Mouse (Mus musculus) CD8-positive naive resting alpha-beta T cell, adult 2 months (primary cell): ENCODE data around the gene Brca1.
"Not testable (repeated sequence)": the region's sequence is repeated elsewhere in the genome, so short reads cannot be mapped to it uniquely, and the experiment has no call there.

Experiments
- DNase-seq, 2 experiments: peaks; one replicate each; pipeline ENCODE4 v3.0.0; 2022; ENCODE audit warnings: low read depth in 2 of 2, low spot score in 2 of 2

Gene Brca1

DNA sequence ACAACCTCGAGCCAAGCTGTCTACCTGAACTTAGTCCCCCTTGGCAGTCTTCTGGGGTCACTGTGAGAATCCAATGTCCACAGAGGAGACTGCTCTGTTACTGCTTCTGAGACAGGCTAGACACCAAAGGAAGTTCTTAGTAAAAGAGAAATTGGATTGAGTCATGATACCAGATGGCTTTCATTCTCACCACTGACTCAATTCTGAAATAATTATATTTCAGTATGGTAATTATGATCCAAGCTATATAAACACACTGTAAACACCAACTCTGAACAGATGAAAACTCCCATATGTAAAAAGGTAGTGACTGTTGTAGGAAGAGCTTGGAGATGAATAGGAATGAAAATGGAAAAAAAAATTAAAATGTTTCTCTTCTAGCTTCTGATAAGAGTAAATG is 7.6 kb downstream of the Brca1 start:
- DNase-seq, result no peak

DNA sequence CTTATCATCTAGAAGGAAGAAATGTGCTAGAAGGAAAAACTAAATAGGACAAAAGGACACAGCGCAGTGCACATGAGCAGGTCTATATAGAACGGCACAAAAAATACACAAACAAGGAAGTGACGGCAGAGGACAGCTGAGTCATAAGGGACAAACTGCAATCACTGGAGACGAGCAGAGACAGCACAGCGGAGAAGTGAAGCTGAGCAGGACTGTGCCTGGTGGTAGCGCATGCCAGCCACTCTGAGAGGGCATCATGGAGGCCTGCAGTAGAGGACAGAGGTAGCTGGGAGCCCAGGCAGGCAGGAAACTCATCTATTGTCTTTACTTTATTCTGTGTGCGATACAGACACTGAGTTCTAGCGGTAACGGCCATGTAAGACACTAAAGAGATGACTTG is 8.2 kb downstream of the Brca1 start:
- DNase-seq, result no peak

DNA sequence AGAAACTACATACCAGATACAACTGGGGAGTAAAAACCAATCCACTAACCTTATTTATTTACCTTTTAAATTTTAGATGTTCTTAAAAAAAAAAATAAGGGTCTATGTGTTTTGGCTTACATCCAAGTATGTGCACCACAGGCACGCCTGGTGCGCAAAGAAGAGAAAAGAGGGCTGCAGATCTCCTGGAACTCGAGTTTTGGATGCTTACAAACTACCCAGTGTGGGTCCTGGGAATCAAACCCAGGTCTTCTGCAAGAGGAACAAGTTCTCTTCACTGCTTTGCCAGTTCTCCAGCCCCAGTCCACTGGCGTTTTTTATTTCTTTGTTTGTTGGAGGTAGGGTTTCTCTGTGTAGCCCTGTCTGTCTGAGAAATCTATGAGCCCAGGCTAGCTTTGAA is 25.1 kb downstream of the Brca1 start:
- DNase-seq, result no peak

DNA sequence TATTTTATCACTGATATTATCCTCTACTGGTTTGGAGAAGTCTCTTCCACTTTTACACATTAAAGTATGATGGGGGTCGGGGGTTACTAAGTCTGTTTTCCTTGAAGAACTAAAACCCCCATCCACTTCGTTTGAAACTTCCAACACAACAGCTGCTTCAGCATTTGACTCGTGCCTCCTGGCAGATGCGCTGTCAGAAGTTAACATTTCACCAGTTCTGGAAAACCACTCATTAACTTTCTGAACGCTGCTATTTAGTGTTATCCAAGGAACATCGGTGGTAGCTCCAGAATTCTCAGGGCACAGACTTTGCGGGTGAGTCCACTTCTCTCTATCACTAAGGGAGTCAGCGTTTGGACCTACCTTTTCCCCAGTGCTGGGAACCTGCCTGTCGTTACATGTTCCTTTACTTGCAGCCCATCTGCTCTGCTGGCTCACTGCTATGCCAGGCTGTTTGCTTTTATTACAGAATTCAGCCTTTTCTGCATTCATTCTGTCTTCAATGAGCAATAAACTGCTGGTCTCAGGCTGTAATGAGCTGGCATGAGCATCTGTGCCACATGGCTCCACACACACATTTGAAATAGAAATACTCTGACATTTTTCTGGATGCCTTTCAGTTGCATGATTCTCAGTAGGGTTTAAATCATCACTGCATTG is 25.7 kb downstream of the Brca1 start:
- DNase-seq, result no peak

DNA sequence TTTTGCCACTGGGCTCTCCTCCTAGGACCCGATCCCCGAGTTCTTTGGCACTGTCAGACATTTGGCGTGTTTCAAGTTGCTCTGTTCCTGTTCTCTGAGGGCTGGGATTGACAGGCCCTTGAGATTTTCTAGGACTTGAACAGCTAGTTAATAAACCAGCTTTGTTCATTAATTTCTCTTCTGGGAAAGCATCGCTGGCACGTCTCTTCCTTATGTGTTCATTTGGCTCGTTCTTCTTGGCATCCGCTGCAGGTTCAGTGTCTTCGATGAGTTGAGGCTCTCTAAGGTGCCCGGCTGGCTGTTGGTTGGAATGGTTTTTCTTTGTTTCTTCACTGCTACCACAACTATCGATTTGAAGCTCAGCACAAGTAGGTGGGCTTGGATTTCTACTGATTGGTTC is 26.7 kb downstream of the Brca1 start:
- no peak for DNase-seq

DNA sequence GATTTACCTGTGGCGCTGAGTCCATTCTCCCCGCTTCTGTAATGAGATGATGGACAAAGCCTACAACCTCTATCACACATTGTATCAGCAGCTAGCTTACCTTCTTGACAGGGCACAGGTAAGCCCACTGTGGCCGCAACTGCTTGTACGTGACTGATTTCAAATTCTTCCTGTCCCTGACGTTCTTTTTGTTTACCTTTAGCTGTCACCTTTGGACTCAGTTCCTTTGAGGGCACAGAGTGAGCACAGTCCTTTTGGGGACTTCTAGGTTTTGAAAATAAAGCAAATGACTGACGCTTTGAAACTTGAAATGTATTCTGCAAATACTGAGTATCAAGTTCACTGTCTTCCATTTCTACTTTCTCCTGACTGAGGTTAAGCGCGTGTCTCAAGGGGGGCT is 27.3 kb downstream of the Brca1 start:
- DNase-seq, result no peak

DNA sequence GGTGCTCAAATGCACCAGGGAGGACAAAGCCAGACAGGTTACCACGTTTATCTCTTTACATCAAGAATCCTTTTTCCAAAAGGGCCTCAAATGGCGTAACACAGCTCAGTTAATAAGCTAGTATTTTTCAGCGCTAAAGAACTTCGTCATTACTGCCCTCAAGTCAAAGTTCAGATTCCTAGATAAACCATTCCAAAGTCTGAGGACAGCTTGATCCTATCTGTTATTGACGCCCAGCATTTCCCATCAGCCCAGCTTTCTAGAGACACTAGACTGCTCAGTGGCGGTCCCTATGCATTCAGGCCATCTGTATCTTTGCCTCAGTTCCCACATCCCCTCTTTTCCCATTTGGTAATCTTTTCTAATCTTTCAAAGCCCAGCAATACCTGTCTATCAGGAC is 32.4 kb downstream of the Brca1 start:
- DNase-seq, result no peak

DNA sequence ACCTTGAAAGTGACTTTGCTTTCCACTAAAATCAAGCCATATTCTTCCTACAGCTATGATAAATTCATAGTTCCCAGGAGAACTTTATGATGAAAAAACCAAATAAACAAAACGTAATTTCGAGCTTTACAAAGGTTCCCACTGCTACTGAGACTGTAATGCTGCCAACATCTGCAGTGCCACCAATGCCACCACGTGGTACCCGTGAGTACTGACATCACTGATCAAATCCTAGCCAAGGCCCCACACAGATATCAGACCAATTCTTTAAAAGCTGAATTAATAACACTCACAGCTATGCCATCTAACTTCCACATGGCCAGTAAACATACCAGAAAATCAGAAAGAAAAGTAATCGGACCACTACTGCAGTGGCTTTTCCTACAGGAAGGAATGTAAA is 32.8 kb downstream of the Brca1 start:
- no peak for DNase-seq

DNA sequence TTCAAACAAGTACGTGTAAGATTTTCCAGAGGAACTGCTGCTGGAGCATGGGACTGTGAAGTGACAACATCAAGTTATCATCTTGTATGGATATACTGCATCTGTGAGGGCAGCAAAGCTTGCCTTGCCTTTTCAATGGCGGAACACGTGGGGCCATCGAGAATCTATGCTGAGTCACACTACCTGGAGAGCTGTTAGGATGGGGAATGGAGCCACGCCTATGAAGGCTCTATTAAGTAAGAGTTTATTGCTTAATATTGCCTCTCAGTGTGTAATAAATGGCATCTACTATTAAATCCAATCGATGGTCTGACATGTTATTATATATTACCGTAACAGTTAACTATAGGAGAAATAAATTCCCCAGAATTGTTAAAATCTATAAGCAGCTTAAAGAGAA is 44.7 kb downstream of the Brca1 start:
- DNase-seq, result no peak

DNA sequence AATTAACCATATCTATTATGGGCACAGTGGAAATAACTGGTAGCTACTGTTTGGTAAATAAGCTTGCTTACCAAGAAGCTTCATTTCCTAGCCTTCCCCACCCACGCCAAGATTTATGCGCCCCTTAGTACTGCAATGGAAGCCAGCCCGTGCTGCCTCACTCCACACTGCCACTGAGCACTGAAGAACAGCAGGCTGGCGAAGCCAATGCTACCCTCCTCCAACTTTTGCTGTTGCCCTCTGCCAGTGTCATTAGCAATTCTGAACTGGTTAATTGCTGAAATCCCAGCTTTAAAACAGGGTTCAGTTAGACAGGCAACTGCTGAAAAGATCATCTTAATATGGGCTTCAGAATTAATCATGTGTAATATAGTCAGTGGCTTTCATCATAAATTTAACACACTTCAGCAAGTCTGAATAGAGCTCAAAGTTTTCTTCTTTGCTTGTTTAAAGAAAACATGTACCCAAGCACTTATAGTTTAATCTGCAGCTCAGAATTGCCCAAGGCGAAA is 45.4 kb downstream of the Brca1 start:
- no peak for DNase-seq

DNA sequence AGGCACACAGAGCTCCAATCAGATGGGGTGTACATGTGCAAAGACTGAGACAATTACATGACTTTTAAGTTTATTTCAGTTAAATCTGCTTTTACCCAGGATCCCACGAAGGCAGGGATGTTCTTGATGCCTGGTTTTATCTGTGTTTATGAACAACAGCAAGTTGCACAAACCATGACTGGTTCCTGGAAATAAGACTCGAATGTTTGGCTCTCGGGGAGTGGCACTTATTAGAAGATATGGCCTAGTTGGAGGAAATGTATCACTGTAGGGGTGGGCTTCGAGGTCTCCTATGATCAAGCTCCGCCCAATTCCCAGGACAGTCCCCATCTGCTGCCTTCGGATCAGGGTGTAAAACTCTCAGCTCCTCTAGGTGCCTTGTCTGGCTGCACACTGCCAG is 65.6 kb downstream of the Brca1 start:
- no peak for DNase-seq

DNA sequence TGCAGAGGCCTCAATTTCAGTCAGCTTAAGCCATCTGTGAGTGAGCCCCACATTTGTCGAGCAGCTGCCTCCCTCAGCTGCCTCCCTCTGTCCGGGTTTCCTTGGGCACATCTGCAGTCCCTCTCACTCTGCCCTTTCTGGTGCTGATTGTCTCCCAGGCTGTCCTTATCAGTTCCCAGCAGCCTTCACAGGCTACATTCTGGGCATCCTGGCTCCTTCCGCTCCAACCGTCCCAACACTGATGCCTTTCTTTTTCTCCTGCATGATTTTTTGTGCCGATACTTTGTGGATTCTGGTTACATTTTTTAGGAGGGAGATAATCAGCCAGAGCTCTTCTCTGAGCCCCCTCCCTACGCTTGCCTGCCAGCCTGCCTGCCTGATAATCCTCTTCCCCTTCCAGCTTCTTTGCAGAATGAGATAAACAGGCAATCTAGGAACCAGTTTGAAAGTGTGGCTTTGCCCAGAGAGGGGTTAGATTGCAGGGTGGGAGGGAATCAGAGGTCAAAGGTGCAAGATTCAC is 66.2 kb downstream of the Brca1 start:
- DNase-seq, result no peak

DNA sequence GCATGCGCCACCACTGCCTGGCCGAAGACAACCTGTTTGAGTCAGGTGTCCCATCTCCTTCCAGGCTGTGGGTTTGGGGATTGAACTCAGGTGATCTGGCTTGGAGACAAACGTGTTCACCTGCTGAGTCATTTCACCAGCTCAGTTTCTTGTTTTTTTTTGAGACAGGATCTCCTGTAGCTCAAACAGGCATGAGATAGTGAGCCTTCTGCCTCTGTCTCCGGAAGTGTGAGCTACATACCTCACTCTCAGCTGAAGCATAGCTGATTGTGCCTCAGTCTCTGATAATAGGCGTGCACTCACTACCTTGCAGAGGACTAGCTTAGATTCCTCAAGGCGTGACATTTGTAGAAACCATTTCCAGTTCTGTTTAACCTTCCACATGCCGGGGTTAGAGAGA is 66.9 kb downstream of the Brca1 start:
- no peak for DNase-seq

DNA sequence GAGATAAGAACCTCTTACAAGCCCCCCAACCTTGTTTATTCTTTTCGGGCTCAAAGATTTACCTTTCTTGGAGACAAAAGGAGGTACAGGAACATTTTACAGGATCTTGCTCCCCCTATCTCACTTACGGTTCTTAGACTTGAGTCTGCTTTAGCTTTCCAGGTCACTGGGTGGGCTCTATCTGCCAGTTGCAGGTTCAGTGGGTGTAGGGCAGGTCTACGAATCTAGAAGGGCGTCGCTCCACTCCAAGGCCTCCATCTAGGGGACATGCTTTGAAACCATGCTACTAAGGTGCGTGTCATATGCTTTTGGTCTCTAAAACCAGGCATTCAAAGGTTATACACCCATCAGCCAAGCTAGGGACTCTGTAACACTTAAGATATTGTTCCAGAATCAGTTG is 67.5 kb downstream of the Brca1 start:
- DNase-seq, result no peak

DNA sequence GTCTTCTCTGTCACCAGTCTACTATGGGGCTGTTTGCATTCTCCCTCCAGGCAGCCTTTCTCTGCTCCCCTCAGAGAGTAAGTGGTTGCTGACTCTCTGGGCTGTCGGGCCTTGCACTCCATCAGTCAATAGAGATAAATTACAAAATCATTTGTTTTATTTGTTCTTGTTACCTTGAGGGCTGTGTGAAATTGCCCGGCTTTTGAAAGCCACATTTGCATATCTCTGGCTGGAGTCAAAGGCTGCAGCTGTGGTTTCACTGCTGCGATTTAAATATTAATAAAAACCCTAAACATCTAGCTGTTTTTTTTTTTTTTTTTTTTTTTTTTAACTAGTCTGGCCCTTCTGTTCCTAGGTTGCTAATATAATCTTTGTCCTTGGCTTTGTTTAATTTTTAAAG is 68.0 kb downstream of the Brca1 start:
- no peak for DNase-seq

DNA sequence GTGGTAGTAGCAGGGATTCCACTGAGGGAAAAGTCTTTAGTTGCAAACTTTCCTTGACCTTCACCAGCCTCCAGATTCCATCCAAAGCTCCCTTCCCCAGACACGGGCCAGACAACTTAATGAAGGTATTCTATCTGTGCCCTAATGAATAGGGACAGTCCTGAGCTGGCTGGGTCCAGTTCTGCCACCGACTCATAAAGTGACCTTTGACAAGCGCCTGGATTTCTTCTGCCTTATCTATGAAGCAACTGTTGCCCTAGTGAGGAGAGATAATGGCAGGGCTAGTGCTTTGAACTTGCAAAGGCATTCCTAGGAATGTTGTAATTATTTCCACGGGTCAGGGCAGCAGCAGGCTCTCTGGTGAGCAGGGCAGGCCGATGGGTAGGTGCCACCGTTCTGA is 70.8 kb downstream of the Brca1 start:
- DNase-seq, result no peak

DNA sequence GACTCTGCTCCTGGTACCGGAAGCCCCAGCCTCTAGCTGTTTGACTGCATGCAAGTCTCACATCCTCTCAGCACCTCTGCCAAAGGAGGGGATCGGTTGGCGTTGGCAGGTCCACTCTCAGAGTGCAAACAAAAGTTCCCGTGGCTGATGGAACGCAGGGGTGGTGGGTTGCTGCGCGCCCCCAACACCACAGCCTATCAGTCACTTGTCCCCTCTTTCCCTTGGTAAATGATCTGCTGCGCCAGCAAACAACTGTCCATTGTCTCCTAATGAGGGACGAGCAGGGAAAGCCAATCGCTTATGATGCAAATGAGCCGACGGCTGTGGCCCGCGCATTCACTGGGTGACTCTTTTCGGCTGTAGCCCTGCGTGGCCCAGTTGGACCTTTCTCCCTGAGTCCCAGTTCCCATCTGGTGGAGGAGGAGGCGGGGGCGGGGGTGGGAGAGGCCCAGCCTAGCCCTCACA is 72.6 kb downstream of the Brca1 start:
- no peak for DNase-seq

DNA sequence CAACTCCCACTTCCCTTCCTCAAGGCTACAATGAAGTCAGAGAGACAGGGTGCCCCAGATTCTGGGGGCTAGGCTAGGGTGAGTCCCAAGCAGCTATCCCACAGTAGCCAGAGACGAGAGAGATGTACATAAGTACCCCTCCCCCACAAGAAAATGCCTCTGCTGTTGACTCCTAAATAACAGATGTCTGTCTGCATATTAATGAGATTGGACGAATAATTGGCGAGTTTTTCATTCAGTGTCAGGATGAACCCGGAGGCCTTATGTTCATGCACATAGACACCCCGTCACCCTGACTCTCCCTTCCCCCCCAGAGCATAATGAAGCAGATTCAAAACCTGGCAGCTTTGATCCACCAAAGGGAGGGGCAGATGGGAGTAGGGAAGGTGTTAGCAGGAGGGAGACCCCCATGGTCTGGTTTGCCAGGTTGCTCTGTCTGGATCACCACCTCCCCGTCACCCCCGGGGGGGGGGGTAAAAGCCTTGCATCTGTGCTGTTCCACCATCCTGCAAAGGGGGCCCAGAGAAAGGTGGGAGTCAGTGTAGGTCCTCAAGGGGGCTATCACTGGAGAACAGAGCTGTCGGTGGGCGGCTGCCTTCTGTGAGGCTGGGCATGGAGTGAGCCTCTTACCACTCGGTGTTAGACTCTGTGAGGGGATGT is 74.1 kb downstream of the Brca1 start:
- no peak for DNase-seq

DNA sequence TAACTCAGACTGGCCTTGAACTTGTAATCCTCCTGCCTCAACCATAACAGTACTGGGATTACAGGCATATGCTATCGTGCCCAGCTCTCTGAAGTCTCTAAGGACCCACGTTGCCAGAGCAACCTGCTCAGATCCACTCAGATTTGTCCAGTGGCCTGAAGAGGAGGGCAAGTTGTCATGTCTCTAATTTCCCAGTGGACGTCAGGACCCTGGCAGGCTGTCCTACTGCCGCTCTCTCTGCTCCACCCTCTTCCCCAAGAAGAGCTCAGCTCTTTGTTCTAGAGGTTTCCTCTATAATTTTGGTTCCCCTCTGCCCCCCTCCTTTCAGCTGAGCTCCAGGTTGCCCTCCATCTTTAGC is 74.6 kb downstream of the Brca1 start:
- no peak for DNase-seq

DNA sequence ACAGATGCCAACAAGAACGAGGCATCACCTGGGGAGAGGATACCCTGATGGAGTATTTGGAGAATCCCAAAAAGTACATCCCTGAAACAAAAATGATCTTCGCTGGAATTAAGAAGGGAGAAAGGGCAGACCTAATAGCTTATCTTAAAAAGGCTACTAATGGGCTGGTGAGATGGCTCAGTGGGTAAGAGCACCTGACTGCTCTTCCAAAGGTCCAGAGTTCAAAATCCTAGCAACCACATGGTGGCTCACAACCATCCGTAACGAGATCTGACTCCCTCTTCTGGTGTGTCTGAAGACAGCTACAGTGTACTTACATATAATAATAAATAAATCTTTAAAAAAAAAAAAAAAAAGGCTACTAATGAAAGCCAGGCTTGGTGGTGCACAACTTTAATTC is 75.4 kb downstream of the Brca1 start:
- DNase-seq, result not testable (repeated sequence)

DNA sequence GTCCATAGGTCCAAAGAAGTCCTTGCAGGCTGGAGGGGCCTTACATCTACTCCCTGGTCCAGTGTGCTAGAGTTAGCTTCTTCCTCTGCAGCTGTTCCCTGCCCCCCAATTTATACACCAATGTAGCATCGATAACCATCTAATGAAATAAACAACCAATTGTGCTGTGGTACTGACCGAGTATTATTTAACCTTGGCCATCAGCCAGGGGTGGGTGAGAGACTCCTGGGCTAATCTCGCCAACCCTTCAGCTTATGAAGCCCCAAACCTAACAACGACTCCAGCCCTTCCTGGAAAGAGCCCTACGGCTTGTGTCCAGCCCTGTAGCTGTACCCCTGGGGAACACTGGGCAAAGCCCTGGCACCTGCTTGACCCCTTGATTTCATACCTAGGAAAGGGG is 77.5 kb downstream of the Brca1 start:
- no peak for DNase-seq

DNA sequence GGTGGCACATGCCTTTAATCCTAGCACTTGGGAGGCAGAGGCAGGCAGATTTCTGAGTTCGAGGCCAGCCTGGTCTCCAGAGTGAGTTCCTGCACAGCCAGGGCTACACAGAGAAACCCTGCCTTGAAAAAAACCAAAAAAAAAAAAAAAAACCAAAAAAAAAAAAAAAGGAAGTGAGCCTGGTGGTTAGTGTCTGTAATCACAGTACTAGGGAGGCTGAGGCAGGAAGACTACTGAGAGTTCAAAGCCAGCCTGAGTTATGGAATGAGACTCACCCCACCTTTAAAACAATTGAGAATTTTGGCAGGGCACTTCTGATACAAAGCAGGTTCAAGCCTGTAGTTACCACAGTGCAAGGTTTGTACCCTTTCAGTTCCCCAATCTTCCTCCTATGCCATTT is 78.1 kb downstream of the Brca1 start:
- DNase-seq, result not testable (repeated sequence)

DNA sequence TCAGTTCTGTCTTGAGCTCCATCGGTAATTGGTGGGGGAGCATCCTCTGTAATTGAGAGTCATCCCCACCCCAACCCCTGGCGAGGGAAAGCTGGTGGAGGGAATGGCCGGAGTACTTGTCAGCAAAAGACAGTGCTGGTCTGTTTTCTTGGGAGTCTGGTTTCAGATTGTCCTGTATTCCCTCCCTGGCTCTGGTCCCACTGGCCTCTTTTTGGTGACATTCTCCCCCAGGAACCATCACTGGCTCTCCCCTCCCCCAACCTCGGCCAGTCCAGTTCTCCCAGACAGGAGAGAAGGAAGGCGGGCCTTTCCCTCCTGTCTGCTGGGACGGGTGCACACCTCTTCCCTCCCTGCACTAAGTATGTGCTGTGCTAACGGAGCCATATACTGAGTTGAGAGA is 79.4 kb downstream of the Brca1 start:
- no peak for DNase-seq
